Mouse (Mus musculus) c-Kit-positive CD71-positive TER-119-positive erythroid progenitor cells, embryonic 14.5 days (primary cell): ENCODE measurements around the gene Gm26657.

Experiments used
- DNase-seq: peaks from one replicate; pipeline ENCODE4 v3.0.0-alpha.2; 2013; ENCODE audit warnings: low spot score

Gm26657 gene

GRCm38 (mm10) chr4:56757693-56758092 lies 17.8 kb downstream of the Gm26657 start:
- DNase-seq: no peak

- DNase-seq: no peak
Measured at GRCm38 (mm10) chr4:56767861-56768284, 28.0 kb downstream of the Gm26657 start.

DNA sequence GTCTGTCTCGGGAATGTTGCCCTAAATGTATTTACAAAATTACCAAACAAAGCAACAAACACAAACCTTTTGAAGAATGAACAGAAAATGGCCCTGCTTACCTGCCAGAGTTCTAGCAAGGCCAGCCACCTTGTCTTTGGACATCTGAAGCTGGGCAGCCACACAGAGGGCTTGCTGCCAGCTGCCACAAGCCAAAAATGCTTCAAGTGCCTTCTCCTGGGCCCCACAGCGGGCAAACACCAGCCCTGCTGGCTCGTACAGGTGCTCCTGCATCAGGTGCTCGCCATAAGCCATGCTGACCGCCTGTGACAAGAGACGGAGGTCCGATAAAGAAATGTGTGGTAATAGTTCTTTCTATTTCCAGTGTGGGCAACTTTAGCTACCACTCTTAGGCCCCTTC lies 29.0 kb downstream of the Gm26657 start:
- DNase-seq: no peak

DNA sequence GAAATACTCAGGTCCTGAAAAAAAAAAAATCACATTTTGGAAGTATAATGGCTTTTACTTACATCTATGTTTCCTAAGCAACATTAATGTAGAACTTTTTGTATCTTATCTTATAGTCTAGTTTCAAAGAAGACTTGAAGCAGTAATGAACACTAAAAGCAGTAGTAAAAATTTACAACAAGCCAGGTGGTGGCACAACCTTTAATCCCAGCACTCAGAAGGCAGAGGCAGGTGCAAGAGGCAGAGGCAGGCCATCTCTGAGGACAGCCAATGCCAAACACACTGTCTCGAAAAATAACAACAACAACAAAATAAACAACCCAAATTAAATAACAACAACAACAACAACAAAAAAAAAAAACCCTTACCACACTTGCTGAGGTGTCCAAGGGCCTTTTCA lies 31.2 kb downstream of the Gm26657 start:
- DNase-seq: no peak
